In the genomic region with DNA sequence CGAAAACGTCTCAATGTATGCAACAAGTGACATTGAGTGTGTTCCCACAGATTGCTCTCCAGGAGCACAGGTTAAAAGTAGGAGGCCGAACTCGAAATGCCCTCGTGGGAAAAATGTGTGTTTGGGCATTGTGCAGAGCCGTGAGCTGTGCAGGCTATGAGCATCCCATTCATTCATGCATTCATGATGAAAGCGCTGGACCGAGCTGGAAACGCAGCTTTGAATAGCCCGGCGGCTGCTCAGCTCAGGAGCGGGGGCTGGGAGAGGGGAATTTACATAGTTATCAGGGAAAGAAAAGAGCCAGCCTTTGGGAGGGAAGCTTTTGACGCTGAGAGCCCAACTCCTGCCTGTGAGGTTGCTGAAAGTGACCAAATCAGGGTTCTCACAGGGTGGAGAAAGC, we compare ENCODE assay signal across 9 mouse cellular contexts. TPM values are rescaled to one million over a fixed set of nuclear protein-coding genes. Genes with fewer than 3 reads are reported as not detected.
DNase-seq lines count a peak whose midpoint lies in the region; ATAC-seq and TF ChIP-seq lines count a peak whose summit lies in the region.
"Had no signal": no experiment of that assay in that cellular context is flagged by ENCODE, and none has a peak within 500 bp of the region (broad histone marks: within the 10 kb centered on the region; RNA-seq: fewer than 3 reads in every experiment).

No protein-coding gene starts in this region.

- ATAC-seq in heart, embryonic 14.5 days (ENCODE audit: insufficient number of reproducible peaks, insufficient read depth, low FRiP score, low read depth): no peak
- ATAC-seq in forebrain, postnatal 0 days: peak; percentile 32; the same call in 1 of the 2 replicates
- no peak for ATAC-seq in liver, embryonic 13.5 days (ENCODE audit: low read depth)

- H3K27me3 ChIP-seq in heart, embryonic 14.5 days (ENCODE audit: control insufficient read depth, insufficient read depth, low read length): peaks cover 19% of the 10 kb centered on the region
- no peaks in the 10 kb centered on the region for H3K27me3 ChIP-seq in forebrain, postnatal 0 days (ENCODE audit: insufficient read depth, low read length)
- peaks cover 28% of the 10 kb centered on the region for H3K27me3 ChIP-seq in liver, embryonic 13.5 days

- H3K9ac ChIP-seq in heart, embryonic 14.5 days (ENCODE audit: low read length): no peak overlapping the region
- no peak overlapping the region for H3K9ac ChIP-seq in forebrain, postnatal 0 days
- H3K9ac ChIP-seq in liver, embryonic 13.5 days: no peak overlapping the region

- peak overlapping the region; percentile 5 to 67; a peak in 2 of 4 replicates for H3K4me3 ChIP-seq in heart, embryonic 14.5 days (ENCODE audit: control insufficient read depth in 1 of 2, insufficient read depth in 1 of 2, low read depth in 1 of 2, low read length in 2 of 2)
- H3K4me3 ChIP-seq in forebrain, postnatal 0 days (ENCODE audit: low read depth, low read length): peak overlapping the region; percentile 76
- H3K4me3 ChIP-seq in liver, embryonic 13.5 days (replicated peaks): 0 out of 2 replicates have a peak overlapping the region, but pooled peaks have one; percentile 57

- no peak for TF ChIP-seq CTCF in forebrain, postnatal 0 days (IDR thresholded peaks at IDR 0.05; ENCODE audit: low read depth)

- no peaks in the 10 kb centered on the region for H3K36me3 ChIP-seq in heart, embryonic 14.5 days (ENCODE audit: control insufficient read depth, insufficient read depth, low read length)
- H3K36me3 ChIP-seq in forebrain, postnatal 0 days (ENCODE audit: insufficient read depth): no peaks in the 10 kb centered on the region
- no peaks in the 10 kb centered on the region for H3K36me3 ChIP-seq in liver, embryonic 13.5 days

- no peak overlapping the region for H3K27ac ChIP-seq in heart, embryonic 14.5 days (replicated peaks in 1 of 2; ENCODE audit: control insufficient read depth in 1 of 2, insufficient read depth in 1 of 2, low read depth in 2 of 2, low read length in 2 of 2)
- no peak overlapping the region for H3K27ac ChIP-seq in forebrain, postnatal 0 days (ENCODE audit: low read depth, low read length)
- H3K27ac ChIP-seq in liver, embryonic 13.5 days: no peak overlapping the region

- WGBS in heart, embryonic 14.5 days: 2% methylated on average over 13 of the region's 13 CpGs
- 1% methylated on average over 13 of the region's 13 CpGs for WGBS in forebrain, postnatal 0 days
- 9% methylated on average over 13 of the region's 13 CpGs for WGBS in liver, embryonic 13.5 days (ENCODE audit: insufficient replicate concordance)

- no peaks in the 10 kb centered on the region for H3K9me3 ChIP-seq in heart, embryonic 14.5 days (ENCODE audit: control insufficient read depth, low read length)
- no peaks in the 10 kb centered on the region for H3K9me3 ChIP-seq in forebrain, postnatal 0 days (ENCODE audit: low read length)
- H3K9me3 ChIP-seq in liver, embryonic 13.5 days (replicated peaks): no peaks in the 10 kb centered on the region

- intact Hi-C loops in heart, postnatal 36 days (cut with DNase I): no loop called here

- peaks cover 2 to 11% of the 10 kb centered on the region in 2 experiments; a peak in 3 of 4 replicates for H3K4me1 ChIP-seq in heart, embryonic 14.5 days (ENCODE audit: control insufficient read depth in 2 of 2, insufficient read depth in 2 of 2, low read length in 2 of 2)
- peaks cover 11% of the 10 kb centered on the region for H3K4me1 ChIP-seq in forebrain, postnatal 0 days (ENCODE audit: insufficient read depth)
- H3K4me1 ChIP-seq in liver, embryonic 13.5 days (replicated peaks): no peaks in the 10 kb centered on the region; the same call in 1 of the 2 replicates

- no peak for DNase-seq in heart, postnatal 36 days
- DNase-seq in ZHBTc4 (ENCODE audit: low read depth, low spot score): peak; percentile 81
- peak; percentile 50 for DNase-seq in forebrain, postnatal 0 days
- no peak for DNase-seq in liver, embryonic 13.5 days
- DNase-seq in testis, postnatal 10 days (ENCODE audit: low spot score): peak; percentile 68
- no peak for DNase-seq in thymus, postnatal 4 days
- DNase-seq in thymus, postnatal 25 days: no peak

- H3K4me2 ChIP-seq in heart, embryonic 14.5 days (ENCODE audit: low read length): peak overlapping the region; percentile 100
- peak overlapping the region; percentile 98 for H3K4me2 ChIP-seq in forebrain, postnatal 0 days (ENCODE audit: low read depth)
- peak overlapping the region; percentile 72 for H3K4me2 ChIP-seq in liver, embryonic 13.5 days

RNA-seq across cellular contexts. Expression of gene Lama1, which starts 1.2 kb away (rescaled TPM):
- 0.50 and 0.84 TPM in 2 replicates for polyA plus RNA-seq in heart, embryonic 14.5 days (2014; fragmentation: Nextera tagmentation; extraction: Ambion mirVana)
- under 1 TPM; 0.42 to 0.84 TPM for total RNA-seq in heart, postnatal 36 days (2021)
- total RNA-seq in forebrain, postnatal 0 days (2014; rRNA removed): 9.6 and 21.2 TPM in 2 replicates
- polyA plus RNA-seq in forebrain, postnatal 0 days (2015; fragmentation: Nextera tagmentation; extraction: Ambion mirVana): 1.8 and 2.9 TPM in 2 replicates
- polyA plus RNA-seq in liver, embryonic 13.5 days (2015; fragmentation: Nextera tagmentation; extraction: Ambion mirVana): 0.74 and 1.0 TPM in 2 replicates
- total RNA-seq: MEL had no signal

Comparison
In these comparisons a context has a peak if more than half of its experiments do, and no peak if none do; other contexts are left out.
1. DNase-seq: peak in ZHBTc4 (single experiment), forebrain, postnatal 0 days (single experiment) and testis, postnatal 10 days (single experiment); none in heart, postnatal 36 days (0 of 2), liver, embryonic 13.5 days (single experiment), thymus, postnatal 4 days (single experiment) and thymus, postnatal 25 days (single experiment).
2. Peak in every context shown above with its lines, with median percentiles within 50 percentile points of each other: H3K4me2 ChIP-seq and H3K4me3 ChIP-seq.